Mouse (Mus musculus): Measurements from ENCODE around the gene Cyp19a1. TPM values are rescaled to one million over a fixed set of nuclear protein-coding genes. Genes with fewer than 3 reads are reported as not detected.

Cyp19a1 gene
- polyA plus RNA-seq, 1 experiment from 2014 or later: not detected

- Histone ChIP-seq H3K27me3 (replicated peaks; ENCODE audit: insufficient read depth, low read length) (no peaks in the 10 kb centered on the region), H3K9ac (replicated peaks; ENCODE audit: low read depth) (no peak overlapping the region), H3K4me2 (replicated peaks; ENCODE audit: low read depth, low read length) (no peak overlapping the region), H3K36me3 (ENCODE audit: insufficient read depth, low read length) (no peaks in the 10 kb centered on the region), H3K27ac (ENCODE audit: low read length) (no peak overlapping the region), H3K4me1 (ENCODE audit: insufficient read depth, low read depth, low read length) (no peaks in the 10 kb centered on the region), H3K4me3 (ENCODE audit: low read depth, low read length) (no peak overlapping the region), H3K9me3 (ENCODE audit: low read length) (no peaks in the 10 kb centered on the region)
- DNase-seq (ENCODE audit: low spot score) (no peak), ATAC-seq (no peak)
- TF ChIP-seq CTCF (IDR thresholded peaks at IDR 0.05) (no peak), EP300 (IDR thresholded peaks at IDR 0.05) (no peak)
- 48% methylated on average over 4 of the region's 4 CpGs for WGBS
Measured at GRCm38 (mm10) chr9:54264754-54265153, 3.2 kb downstream of the Cyp19a1 start.

- TF ChIP-seq CTCF (IDR thresholded peaks at IDR 0.05): no peak
- no peak for TF ChIP-seq EP300 (IDR thresholded peaks at IDR 0.05)
Measured at GRCm38 (mm10) chr9:54244869-54245665, 22.8 kb downstream of the Cyp19a1 start.

GRCm38 (mm10) chr9:54227580-54227979 lies 40.3 kb downstream of the Cyp19a1 start:
- no peaks in the 10 kb centered on the region for H3K9me3 ChIP-seq (ENCODE audit: low read length)
- H3K27ac ChIP-seq (ENCODE audit: low read length): no peak overlapping the region
- no peak overlapping the region for H3K4me3 ChIP-seq (ENCODE audit: low read depth, low read length)
- no peak for TF ChIP-seq EP300 (IDR thresholded peaks at IDR 0.05)
- TF ChIP-seq CTCF (IDR thresholded peaks at IDR 0.05): no peak
- H3K36me3 ChIP-seq (ENCODE audit: insufficient read depth, low read length): no peaks in the 10 kb centered on the region
- H3K27me3 ChIP-seq (replicated peaks; ENCODE audit: insufficient read depth, low read length): no peaks in the 10 kb centered on the region
- WGBS: 61% methylated on average over 6 of the region's 6 CpGs
- ATAC-seq (no peak), DNase-seq (ENCODE audit: low spot score) (no peak)
- no peaks in the 10 kb centered on the region for H3K4me1 ChIP-seq (ENCODE audit: insufficient read depth, low read depth, low read length)
- no peak overlapping the region for H3K4me2 ChIP-seq (replicated peaks; ENCODE audit: low read depth, low read length)
- H3K9ac ChIP-seq (replicated peaks; ENCODE audit: low read depth): no peak overlapping the region

More at GRCm38 (mm10) chr9:54244869-54245665, 22.8 kb downstream of the Cyp19a1 start:
- Histone ChIP-seq H3K9me3 (ENCODE audit: low read length) (no peaks in the 10 kb centered on the region), H3K27me3 (replicated peaks; ENCODE audit: insufficient read depth, low read length) (no peaks in the 10 kb centered on the region), H3K4me2 (replicated peaks; ENCODE audit: low read depth, low read length) (no peak overlapping the region), H3K36me3 (ENCODE audit: insufficient read depth, low read length) (no peaks in the 10 kb centered on the region), H3K9ac (replicated peaks; ENCODE audit: low read depth) (no peak overlapping the region), H3K4me3 (ENCODE audit: low read depth, low read length) (no peak overlapping the region), H3K27ac (ENCODE audit: low read length) (no peak overlapping the region), H3K4me1 (ENCODE audit: insufficient read depth, low read depth, low read length) (no peaks in the 10 kb centered on the region)
- WGBS: 60% methylated on average over 3 of the region's 3 CpGs
- no peak for DNase-seq (ENCODE audit: low spot score)
- no peak for ATAC-seq

GRCm38 (mm10) chr9:54216511-54216910 lies 51.4 kb downstream of the Cyp19a1 start:
- DNase-seq (ENCODE audit: low spot score): no peak
- no peak for ATAC-seq
- Histone ChIP-seq H3K4me2 (replicated peaks; ENCODE audit: low read depth, low read length) (no peak overlapping the region), H3K9ac (replicated peaks; ENCODE audit: low read depth) (no peak overlapping the region), H3K27me3 (replicated peaks; ENCODE audit: insufficient read depth, low read length) (no peaks in the 10 kb centered on the region), H3K9me3 (ENCODE audit: low read length) (no peaks in the 10 kb centered on the region), H3K36me3 (ENCODE audit: insufficient read depth, low read length) (no peaks in the 10 kb centered on the region), H3K4me1 (ENCODE audit: insufficient read depth, low read depth, low read length) (no peaks in the 10 kb centered on the region), H3K27ac (ENCODE audit: low read length) (no peak overlapping the region), H3K4me3 (ENCODE audit: low read depth, low read length) (no peak overlapping the region)
- 64% methylated on average over 5 of the region's 5 CpGs for WGBS
- TF ChIP-seq EP300 (IDR thresholded peaks at IDR 0.05): no peak

- ATAC-seq: no peak
- H3K4me1 ChIP-seq (ENCODE audit: insufficient read depth, low read depth, low read length): no peaks in the 10 kb centered on the region
- no peak for TF ChIP-seq EP300 (IDR thresholded peaks at IDR 0.05)
- no peak for TF ChIP-seq CTCF (IDR thresholded peaks at IDR 0.05)
- H3K4me2 ChIP-seq (replicated peaks; ENCODE audit: low read depth, low read length): no peak overlapping the region
- H3K27me3 ChIP-seq (replicated peaks; ENCODE audit: insufficient read depth, low read length): no peaks in the 10 kb centered on the region
- H3K9ac ChIP-seq (replicated peaks; ENCODE audit: low read depth): no peak overlapping the region
- H3K4me3 ChIP-seq (ENCODE audit: low read depth, low read length): no peak overlapping the region
- DNase-seq (ENCODE audit: low spot score): no peak
- 81% methylated on average over 9 of the region's 9 CpGs for WGBS
- no peak overlapping the region for H3K27ac ChIP-seq (ENCODE audit: low read length)
- H3K36me3 ChIP-seq (ENCODE audit: insufficient read depth, low read length): no peaks in the 10 kb centered on the region
- no peaks in the 10 kb centered on the region for H3K9me3 ChIP-seq (ENCODE audit: low read length)
Measured at GRCm38 (mm10) chr9:54214881-54215280, 53.0 kb downstream of the Cyp19a1 start.

DNA sequence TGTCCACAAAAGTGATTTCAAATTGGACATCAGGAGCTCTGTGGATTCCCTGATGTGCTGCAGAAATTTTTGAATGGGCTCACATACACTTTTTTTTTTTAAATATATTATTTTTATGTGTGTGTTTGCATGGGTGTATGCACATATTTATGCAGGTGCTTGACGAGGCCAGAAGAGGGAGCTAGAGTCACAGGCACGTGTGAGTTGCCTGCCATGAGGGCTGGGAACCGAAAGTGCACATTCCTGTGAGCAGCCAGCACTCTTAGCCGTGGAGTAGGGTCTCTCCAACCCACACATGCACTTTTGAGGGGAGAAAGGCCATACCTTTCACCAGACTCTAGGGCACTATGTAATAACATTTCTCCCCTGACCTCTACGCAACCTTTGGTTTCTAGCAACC lies 73.1 kb downstream of the Cyp19a1 start:
- Histone ChIP-seq H3K27ac (ENCODE audit: low read length) (no peak overlapping the region), H3K9ac (replicated peaks; ENCODE audit: low read depth) (no peak overlapping the region), H3K9me3 (ENCODE audit: low read length) (no peaks in the 10 kb centered on the region), H3K4me1 (ENCODE audit: insufficient read depth, low read depth, low read length) (no peaks in the 10 kb centered on the region), H3K36me3 (ENCODE audit: insufficient read depth, low read length) (no peaks in the 10 kb centered on the region), H3K4me3 (ENCODE audit: low read depth, low read length) (no peak overlapping the region), H3K27me3 (replicated peaks; ENCODE audit: insufficient read depth, low read length) (no peaks in the 10 kb centered on the region), H3K4me2 (replicated peaks; ENCODE audit: low read depth, low read length) (no peak overlapping the region)
- DNase-seq (ENCODE audit: low spot score): no peak
- 62% methylated on average over 5 of the region's 5 CpGs for WGBS
- TF ChIP-seq EP300 (IDR thresholded peaks at IDR 0.05) (no peak), CTCF (IDR thresholded peaks at IDR 0.05) (0 out of 2 replicates have a peak, but pooled peaks have one; percentile 4)
- ATAC-seq: no peak
